Mouse (Mus musculus) heart, postnatal 25 days (tissue): ENCODE measurements around the gene Gm13539. TPM values are rescaled to one million over a fixed set of nuclear protein-coding genes. Genes with fewer than 3 reads are reported as not detected.
"Not testable (repeated sequence)": the region's sequence is repeated elsewhere in the genome, so short reads cannot be mapped to it uniquely, and the experiment has no call there.

Experiments
- DNase-seq: peaks from one replicate; pipeline ENCODE4 v3.0.0; 2022; ENCODE audit warnings: low spot score
- intact Hi-C: fragments of 180-260 bp; cut with DNase I; formaldehyde crosslinking; loops from one replicate; pipeline ENCODE4 v1.15.1; 2025
- total RNA-seq, 2 experiments: library from RNA; stranded (reverse); gene quantifications; 2 replicates each; pipeline ENCODE4 v1.2.3; 2021

The Gm13539 gene
- total RNA-seq: not detected

DNA sequence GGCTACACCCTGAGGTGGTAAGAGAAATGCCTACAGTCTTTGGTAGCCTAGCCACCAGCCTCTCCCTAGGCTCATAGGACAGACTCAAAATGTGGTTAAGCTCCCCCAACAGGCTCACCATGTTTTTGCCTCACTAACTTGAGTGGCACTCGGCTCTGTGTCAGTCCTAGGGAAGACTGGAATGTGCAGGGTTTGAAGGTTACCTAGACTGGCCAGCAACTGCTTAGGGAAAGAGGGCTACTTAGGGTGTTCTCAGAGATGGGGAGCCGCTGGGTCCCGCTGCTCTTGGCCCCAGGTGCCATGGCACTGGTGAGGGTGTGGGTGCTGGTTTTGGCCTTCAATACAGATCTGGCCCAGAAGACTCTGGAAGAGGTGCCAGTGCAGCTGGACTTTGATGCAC is at the start of gene Gm13539:
Gene Gm13539 (plus strand): TSS at position 301 of the 400 bp plus-strand sequence.
- no peak for DNase-seq
- intact Hi-C loops: no loop called here

DNA sequence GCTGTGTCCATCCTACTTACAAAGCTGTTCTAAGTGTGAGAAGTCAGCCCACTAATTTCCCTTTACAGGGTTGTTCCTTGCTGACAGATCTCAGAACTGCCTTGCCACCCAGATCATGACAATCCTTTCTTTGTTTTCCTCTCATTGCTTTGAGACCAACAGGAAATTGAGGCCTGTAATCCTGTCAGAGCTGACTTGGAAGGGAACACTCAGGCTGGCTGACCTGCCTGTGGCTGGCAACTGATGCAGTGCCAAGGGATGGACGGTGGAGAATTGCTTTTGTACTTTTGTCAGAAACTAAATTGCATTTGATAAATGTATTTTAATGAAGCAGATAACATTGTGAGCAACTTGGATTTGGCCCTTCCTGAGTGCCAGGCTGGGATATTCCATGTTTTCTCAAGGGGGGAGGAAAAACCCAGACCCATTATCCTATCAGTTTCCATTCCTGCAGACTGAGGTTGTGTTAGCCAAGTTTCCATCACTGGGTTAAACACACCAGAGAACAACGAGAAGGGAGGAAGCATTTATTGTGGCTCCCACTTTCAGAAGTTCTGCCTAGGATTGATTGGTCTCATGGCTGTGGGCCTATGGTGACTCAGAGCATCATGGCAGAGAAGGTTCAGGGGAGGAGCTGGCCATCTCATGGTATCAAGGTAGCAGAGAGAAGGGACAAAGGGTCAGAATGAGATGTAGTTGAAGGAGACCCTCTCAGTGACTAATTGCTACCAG is 48.7 kb upstream of the Gm13539 start:
- intact Hi-C loops: loop anchor here (5.0 kb wide), 1 partner anchor 36 kb away; no protein-coding TSS in a partner anchor
- DNase-seq: no peak

DNA sequence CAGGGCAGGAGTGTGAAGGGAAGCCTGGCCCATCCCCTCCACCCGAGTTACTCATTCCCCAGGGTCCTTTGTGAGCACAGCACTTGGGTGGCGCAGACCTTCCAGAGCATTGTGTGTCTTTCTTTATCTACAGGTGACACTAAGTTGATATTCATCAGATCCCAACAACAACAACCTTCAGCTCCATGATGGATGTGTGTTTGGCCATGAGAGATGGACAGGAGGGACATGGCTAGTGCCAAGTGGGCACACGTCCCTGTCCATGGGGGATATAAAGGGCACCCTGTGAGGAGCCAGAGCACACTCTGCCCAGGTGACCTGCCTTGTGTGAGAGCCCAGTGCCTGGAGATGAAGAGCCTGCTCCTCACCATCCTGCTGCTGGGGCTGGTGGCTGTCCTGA is 45.3 kb upstream of the Gm13539 start, which contains the start of gene Obp2b:
Gene Obp2b (plus strand): TSS at position 301 of the 400 bp plus-strand sequence.
- DNase-seq, intact Hi-C loops: not testable (repeated sequence)

DNA sequence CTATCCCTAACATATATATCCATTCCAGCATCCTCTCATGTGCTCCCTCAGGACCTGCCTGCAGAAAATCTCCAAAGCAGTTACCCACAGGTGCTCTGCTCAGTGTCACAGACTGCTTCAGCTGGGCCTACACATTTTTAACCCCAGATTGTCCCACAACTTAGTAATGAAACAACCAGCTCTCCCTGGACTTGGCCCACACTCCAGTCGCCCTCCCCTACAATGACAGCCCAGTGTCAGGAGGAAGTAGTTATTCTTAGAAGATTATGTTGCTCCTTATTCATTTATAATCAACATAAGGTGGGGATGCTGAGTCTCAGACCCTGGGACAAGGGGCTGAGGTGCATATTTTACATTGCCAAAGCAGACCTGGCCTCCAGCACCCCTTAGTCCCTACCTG is 40.4 kb upstream of the Gm13539 start:
- intact Hi-C loops: no loop called here
- DNase-seq: no peak

DNA sequence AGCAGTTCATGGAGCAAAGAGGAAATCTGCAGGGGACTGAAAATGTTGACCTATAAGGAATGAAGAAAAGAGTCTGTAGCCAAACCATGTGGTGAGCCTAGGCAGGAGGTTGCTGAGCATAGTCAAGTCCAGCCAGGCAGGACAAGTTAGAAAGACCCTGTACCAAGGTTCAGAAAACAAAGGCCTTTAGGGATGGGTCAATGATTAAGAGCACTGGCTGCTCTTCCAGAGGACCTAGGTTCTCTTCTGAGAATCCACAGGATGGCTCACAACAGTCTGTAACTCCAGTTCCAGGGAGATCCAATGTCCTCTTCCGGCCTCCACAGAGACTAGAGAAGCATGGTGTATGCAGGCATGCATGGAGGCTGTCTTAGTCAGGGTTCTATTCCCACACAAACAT is 27.9 kb upstream of the Gm13539 start:
- DNase-seq: no peak
- intact Hi-C loops: no loop called here

DNA sequence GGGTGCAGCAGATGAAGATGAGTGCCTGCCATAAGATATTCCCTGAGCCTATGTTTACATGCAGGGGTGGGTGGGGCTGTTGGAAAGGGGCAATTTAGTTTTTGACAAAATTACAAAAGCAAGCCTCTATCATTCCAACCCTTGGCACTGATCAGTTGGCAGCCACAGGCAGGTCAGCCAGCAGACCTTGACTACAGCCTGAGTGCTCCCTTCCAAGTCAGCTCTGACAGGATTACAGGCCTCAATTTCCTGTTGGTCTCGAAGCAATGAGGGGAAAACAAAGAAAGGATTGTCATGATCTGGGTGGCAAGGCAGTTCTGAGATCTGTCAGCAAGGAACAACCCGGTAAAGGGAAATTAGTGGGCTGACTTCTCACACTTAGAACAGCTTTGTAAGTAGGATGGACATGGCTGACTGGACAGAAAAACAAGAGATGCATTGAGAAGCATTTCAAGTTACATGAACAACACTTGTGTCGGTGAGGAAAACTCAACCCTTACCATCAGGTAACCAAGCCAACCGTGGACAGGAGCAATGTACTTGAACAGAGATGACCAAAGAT is 23.9 kb upstream of the Gm13539 start:
- no peak for DNase-seq
- intact Hi-C loops: no loop called here

DNA sequence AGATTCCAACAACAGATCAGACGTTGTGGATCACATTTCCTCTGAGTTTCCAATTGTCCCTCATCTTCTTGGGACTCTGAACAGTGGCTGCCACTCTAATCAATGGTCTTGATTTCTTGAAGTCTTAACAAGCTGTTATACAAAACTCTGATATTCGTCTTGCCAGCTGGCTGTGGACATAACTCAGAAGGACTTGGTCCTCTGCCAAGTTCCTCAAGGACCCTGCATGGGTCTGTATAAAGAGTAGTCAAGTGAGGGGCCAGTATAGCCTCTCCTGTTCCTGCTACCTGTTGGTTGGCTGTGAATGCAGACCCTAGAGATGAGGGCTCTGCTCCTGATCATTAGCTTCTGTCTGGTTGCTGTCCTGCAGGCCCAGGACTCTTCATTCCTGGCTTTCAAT is 16.8 kb upstream of the Gm13539 start, which contains the start of gene Lcn3:
Gene Lcn3 (plus strand): TSS at position 301 of the 400 bp plus-strand sequence.
- no peak for DNase-seq
- intact Hi-C loops: no loop called here

DNA sequence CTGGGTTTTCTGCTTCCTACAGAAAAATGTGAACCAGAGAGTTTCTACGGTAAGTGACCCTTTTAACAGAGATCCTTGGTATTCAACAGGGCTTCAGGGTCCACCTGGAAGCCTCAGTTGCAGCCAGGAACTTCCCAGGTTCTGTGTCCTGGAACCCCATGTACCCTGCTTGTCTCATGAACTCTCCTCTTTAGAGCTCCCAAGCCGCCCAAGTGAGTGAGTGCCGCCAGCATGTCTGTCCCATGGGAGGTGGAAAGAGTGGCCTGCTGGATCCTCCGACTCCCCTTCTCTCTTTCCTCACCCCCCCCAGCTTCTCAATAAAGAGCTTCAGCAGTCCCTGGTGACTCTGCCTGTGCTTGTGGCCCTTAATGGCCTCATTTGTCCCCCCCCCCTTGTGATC is 14.3 kb upstream of the Gm13539 start:
- intact Hi-C loops: no loop called here

DNA sequence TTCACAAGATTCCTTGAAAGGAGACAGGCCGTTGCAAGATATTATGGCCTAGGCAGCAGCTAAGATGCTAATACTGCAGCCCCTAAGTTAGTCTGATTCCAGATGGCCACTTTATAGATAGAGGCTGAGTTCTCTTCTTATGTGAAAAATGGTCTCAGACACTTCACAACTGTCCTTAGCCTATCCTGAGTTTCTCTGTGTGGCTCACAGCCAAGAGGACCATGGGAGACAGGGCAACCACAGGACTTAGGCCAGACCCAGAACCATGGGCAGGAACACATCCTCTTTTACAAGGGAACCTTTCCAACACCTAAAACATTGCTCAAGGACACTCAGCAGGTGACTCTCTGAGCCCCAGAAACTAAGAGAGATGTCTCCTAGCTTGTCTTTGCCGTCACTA is 8.6 kb upstream of the Gm13539 start:
- intact Hi-C loops: no loop called here
- no peak for DNase-seq

More for the DNA sequence above, 14.3 kb upstream of the Gm13539 start:
- no peak for DNase-seq

DNA sequence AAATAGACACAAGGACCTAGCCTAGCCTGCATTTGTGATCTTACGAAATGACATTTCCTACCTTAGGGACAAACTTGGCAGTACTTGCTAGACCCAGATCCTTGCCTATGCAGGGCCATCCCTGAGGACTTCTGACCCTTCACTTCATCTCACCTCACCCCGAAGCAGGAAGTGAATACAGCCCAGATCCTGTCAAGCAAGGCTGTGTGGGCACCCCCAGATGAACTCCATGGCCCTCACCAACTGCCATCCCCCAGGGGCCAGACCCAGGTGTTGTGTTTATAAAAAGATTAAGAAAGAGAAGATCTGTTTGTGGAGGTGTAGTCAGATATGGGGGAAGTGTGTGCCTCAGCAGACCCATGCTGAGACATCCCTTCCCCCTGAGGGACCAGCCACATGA is 7.4 kb upstream of the Gm13539 start:
- DNase-seq: no peak
- intact Hi-C loops: no loop called here

DNA sequence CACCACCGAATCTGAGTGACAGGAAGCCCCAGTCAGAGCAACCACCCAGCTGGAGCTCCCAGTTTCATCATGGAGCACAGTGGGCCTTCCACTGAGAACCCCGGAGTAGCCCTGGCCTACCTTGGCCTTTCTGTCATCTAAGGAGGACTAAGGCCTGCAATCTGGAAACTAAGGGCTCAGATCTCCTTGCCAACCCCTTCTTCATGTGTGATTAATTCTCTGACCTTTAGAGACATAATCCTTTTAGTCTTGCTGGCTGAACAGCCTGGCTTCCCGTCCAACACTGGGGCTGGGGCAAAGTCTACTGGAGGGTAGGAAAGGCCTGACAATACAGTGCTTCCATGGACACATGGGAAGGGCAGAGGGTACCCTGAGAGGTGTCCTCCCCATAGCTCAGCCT is 6.1 kb upstream of the Gm13539 start:
- DNase-seq: no peak
- intact Hi-C loops: no loop called here

DNA sequence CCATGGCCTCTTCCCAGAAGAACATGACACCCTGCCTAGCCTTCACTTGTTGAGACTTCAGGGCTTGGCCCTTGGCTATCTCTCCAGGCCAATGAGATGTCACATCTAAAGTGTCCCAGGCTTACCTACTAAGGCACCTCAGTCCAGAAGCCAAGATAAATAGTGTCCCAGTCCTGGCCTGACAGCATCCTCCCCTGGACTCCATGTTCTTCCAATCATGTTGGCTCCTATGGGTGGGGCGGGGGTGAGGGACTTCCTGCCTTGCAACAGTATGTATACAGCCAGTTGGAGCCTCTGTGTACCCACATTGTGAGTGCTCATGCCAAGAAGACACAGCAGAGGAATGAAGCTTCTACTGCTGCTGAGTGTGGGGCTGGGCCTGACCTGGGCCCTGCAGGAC is 5.3 kb upstream of the Gm13539 start, which contains the start of gene Lcn11:
Gene Lcn11 (plus strand): TSS at position 301 of the 400 bp plus-strand sequence.
- DNase-seq: no peak
- intact Hi-C loops: no loop called here

DNA sequence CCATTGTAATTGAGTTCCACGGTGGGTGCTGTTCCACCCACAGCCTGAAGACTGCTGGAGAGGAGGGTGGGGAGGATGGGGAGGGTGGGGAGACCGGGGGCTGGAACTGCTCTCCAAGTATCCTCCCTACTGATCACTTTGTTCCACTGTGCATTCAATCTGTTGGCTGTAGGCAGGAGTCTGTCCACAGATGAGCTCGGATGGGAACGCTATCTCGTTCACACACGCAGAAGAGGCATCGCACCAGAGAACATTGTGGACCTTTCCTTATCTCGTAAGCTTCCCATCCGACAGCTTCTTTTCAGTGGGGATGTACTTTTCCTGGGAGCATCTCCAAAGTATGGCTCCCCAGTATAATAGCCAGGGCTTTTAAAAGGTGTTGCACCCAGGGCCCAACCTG is 3.0 kb upstream of the Gm13539 start:
- intact Hi-C loops: no loop called here
- no peak for DNase-seq

DNA sequence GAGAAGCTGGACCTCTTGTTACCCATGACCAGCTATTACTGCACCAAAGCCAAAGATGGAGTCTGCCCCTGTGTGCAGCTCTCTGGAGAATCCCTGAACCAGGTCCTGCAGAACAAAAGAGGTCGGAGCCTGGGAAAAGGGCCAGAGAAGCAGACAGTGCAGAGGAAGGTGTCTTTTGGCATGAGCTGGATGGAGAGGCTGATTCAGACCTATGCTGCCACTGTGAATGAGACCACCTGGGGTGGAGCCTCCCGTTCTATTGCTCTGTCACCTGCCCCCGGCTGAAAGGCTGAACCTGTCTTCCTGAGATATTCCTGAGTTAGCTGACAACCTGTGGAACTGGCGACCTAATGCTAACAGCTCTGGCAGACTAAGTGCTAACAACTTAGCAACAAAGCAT is 1.1 kb upstream of the Gm13539 start:
- intact Hi-C loops: no loop called here
- no peak for DNase-seq

DNA sequence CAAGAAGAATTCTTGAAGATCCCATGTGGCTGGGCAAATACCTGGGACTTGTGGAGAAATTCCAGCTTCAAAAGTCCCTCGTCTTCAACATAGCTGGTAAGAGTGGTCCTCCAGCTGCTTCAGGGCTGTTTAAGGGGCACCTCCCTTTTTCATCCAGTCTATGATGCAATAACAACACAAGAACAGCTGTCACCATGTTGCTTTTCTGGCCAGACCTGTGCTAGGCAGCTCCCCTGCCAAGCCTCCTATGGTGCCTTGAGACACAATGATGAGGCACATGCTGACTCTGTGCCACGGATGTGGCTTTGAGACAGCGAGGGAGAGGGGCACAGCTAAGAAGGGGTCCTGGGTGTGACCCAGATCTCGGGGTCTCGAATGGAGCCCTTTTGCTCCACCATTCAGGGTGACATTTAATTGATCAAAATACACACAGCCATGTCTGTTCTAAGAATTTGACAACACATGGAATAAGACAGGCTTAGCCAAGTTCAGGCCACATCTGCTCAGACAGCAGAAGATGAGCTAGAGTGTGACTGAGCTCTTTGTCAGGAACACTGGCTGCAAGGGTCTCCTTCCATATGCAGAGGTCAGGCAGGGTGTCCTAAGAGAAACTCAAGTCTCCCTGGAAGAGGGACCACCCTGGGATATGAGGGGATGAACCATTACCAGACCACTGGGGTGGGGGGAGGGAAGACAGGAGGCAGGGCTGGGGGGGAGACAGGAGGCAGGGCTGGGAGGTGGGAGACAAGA is 3.7 kb downstream of the Gm13539 start:
- no peak for DNase-seq
- intact Hi-C loops: no loop called here

DNA sequence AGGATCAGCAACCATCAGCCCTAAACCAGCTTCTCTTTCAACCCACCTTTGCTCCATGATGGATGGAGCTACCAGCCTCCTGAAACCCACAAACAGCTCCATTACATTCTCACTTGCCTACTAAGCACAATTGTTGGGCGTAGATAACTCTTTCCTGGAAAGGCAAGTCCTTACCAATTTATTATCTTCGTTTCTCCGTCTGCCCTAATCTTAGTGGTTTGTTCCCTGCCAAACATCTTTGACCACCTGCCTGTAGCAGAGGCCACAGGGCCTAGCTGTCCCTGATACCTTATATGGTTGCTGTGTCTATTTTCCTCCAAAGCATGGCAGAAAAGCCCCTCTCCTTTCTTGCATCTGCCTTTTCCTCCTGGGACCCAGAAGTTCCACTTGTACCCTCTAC is 7.0 kb downstream of the Gm13539 start:
- DNase-seq: no peak
- intact Hi-C loops: no loop called here

DNA sequence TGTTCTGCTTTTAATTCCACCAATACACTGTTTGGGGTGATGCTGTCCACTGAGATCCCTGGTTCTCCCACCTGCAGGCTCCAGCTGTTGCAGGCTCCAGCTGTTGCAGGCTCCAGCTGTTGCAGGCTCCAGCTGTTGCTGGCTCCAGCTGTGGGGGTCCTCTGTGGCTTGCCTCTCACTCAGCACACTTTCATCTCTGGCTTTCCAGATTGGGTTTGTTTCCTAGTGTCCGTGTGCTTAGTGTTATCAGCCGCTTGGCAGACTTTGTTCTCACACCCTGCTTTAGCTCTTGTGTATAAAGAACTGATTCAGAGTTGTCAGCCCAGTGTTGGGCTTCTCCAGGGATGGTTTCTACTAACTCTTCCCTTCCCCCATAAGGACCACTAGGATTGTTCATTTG is 15.6 kb downstream of the Gm13539 start:
- intact Hi-C loops: no loop called here
- DNase-seq: no peak

DNA sequence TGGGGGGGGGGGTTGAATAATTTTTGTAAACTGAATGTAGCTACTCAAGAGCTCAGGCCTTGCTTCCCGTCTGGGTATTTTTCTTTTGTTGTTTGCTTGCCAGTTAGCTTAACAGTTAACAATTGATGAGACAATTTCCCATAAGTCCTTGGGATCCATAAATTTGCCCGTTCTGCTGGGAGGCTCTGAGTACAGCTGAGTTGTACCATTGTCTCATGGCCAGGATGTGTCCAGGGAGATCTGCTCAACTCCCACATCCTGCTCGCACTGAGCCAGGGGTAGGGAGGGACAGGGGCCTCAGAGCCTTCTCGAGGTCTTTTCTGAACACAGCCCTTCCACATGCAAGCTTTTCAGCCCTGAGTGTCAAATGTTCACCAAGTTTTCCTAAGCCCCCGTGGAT is 16.0 kb downstream of the Gm13539 start:
- intact Hi-C loops: no loop called here
- no peak for DNase-seq

DNA sequence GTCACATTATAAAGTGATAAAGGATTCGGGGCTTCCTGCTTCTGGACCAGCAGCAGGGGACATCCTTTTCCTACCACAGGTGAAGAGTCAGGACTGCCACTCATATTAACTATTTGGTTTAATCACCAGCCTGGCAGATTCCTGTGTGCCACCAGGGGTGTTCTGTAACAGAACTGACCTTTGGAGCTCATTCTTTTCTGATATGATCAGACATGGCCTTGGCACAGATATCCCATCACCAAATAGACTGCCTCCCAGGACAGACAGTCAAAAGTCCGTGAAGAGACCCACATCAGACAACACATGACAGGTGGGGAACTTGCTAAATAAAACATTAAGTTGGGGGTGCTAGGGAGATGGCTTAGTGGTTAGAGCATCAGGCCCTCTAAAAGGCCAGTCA is 29.7 kb downstream of the Gm13539 start:
- intact Hi-C loops: no loop called here
- no peak for DNase-seq

DNA sequence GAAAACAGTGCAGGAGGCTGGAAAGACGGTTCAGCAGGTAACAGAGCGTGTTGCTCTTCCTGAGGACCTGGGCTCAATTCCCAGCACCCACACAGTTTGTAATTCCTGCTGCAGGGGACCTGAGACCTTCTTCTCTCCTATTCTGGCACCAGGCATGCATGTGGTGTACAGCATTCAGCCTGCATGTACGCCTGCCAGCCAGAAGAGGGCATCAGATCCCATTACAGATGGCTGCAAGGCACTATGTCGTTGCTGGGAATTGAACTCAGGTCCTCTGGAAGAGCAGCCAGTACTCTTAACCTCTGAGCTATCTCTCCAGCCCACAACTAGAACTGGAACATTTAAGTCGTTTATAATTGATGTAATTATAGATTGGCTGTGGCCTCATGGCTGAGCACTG is 31.3 kb downstream of the Gm13539 start:
- intact Hi-C loops: no loop called here
- no peak for DNase-seq

DNA sequence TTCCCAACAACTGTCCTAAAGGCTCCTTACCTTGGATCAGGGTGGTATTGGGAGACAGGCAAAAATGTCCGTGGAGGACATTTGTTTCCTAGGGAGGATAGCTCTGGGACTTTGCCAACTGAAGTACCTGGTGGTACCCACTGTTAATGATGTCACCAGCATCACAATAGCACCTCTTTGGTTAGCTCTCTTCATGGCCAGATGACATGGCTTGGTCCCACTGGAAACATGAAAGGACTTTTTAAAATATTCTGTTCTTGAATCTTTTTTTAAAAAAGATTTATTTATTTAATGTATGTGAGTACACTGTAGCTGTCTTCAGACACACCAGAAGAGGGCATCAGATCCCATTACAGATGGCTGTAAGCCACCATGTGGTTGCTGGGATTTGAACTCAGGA is 33.7 kb downstream of the Gm13539 start, which contains the start of gene Glt6d1:
Gene Glt6d1 (minus strand): TSS at position 101 of the 400 bp plus-strand sequence.
- DNase-seq, intact Hi-C loops: not testable (repeated sequence)
